Mouse (Mus musculus): ENCODE results near the gene Gm12184. TPM values are rescaled to one million over a fixed set of nuclear protein-coding genes. Genes with fewer than 3 reads are reported as not detected.
"Not testable (repeated sequence)": the region's sequence is repeated elsewhere in the genome, so short reads cannot be mapped to it uniquely, and the experiment has no call there.

Gm12184 gene
- polyA plus RNA-seq, 1 experiment: 7.9 TPM

GRCm38 (mm10) chr11:48851270-48851995 lies 25.0 kb upstream of the Gm12184 start:
- 62% methylated on average over 4 of the region's 4 CpGs for WGBS
- DNase-seq (ENCODE audit: low read depth, low spot score): no peak

GRCm38 (mm10) chr11:48850240-48850639 lies 23.8 kb upstream of the Gm12184 start:
- 16% methylated on average over 2 of the region's 2 CpGs for WGBS

GRCm38 (mm10) chr11:48846881-48847280 lies 20.4 kb upstream of the Gm12184 start:
- WGBS: 84% methylated on average over 5 of the region's 5 CpGs
- DNase-seq (ENCODE audit: low read depth, low spot score): no peak

More at GRCm38 (mm10) chr11:48850240-48850639, 23.8 kb upstream of the Gm12184 start:
- DNase-seq (ENCODE audit: low read depth, low spot score): no peak

GRCm38 (mm10) chr11:48846362-48846761 lies 19.9 kb upstream of the Gm12184 start:
- WGBS: 80% methylated on average over 2 of the region's 2 CpGs
- DNase-seq (ENCODE audit: low read depth, low spot score): not testable (repeated sequence)

- WGBS: 20% methylated on average over 13 of the region's 13 CpGs
- DNase-seq (ENCODE audit: low read depth, low spot score): no peak
These were observed 18.9 kb upstream of the Gm12184 start for GRCm38 (mm10) chr11:48845244-48845815.

GRCm38 (mm10) chr11:48844309-48844708 lies 17.9 kb upstream of the Gm12184 start:
- WGBS: 64% methylated on average over 6 of the region's 6 CpGs
- DNase-seq (ENCODE audit: low read depth, low spot score): no peak

GRCm38 (mm10) chr11:48843202-48843601 lies 16.7 kb upstream of the Gm12184 start:
- no peak for DNase-seq (ENCODE audit: low read depth, low spot score)
- 83% methylated on average over 11 of the region's 11 CpGs for WGBS

- no peak for DNase-seq (ENCODE audit: low read depth, low spot score)
- 77% methylated on average over 4 of the region's 4 CpGs for WGBS
These were observed 15.9 kb upstream of the Gm12184 start for GRCm38 (mm10) chr11:48842378-48842792.

GRCm38 (mm10) chr11:48841213-48841612 lies 14.8 kb upstream of the Gm12184 start:
- no peak for DNase-seq (ENCODE audit: low read depth, low spot score)
- 76% methylated on average over 5 of the region's 5 CpGs for WGBS

GRCm38 (mm10) chr11:48840805-48841204 lies 14.3 kb upstream of the Gm12184 start:
- DNase-seq (ENCODE audit: low read depth, low spot score): no peak

- 85% methylated on average over 10 of the region's 10 CpGs for WGBS
- no peak for DNase-seq (ENCODE audit: low read depth, low spot score)
These were observed 12.6 kb upstream of the Gm12184 start for GRCm38 (mm10) chr11:48838879-48839680.

GRCm38 (mm10) chr11:48838181-48838797 lies 11.8 kb upstream of the Gm12184 start:
- WGBS: 1% methylated on average over 16 of the region's 16 CpGs
- DNase-seq (ENCODE audit: low read depth, low spot score): no peak

- WGBS: 1% methylated on average over 77 of the region's 77 CpGs
- DNase-seq (ENCODE audit: low read depth, low spot score): no peak
These were observed 11.1 kb upstream of the Gm12184 start for GRCm38 (mm10) chr11:48837310-48838180.

GRCm38 (mm10) chr11:48836990-48837309 lies 10.5 kb upstream of the Gm12184 start:
- WGBS: 19% methylated on average over 11 of the region's 11 CpGs
- DNase-seq (ENCODE audit: low read depth, low spot score): no peak

- 79% methylated on average over 6 of the region's 6 CpGs for WGBS
- DNase-seq (ENCODE audit: low read depth, low spot score): no peak
These were observed 9.5 kb upstream of the Gm12184 start for GRCm38 (mm10) chr11:48835923-48836322.

GRCm38 (mm10) chr11:48833731-48834639 lies 7.5 kb upstream of the Gm12184 start:
- under 1% methylated on average over 30 of the region's 30 CpGs for WGBS
- DNase-seq (ENCODE audit: low read depth, low spot score): no peak

GRCm38 (mm10) chr11:48833078-48833730 lies 6.7 kb upstream of the Gm12184 start:
- 31% methylated on average over 9 of the region's 9 CpGs for WGBS
- DNase-seq (ENCODE audit: low read depth, low spot score): no peak

GRCm38 (mm10) chr11:48831273-48831672 lies 4.8 kb upstream of the Gm12184 start:
- no peak for DNase-seq (ENCODE audit: low read depth, low spot score)
- 74% methylated on average over 2 of the region's 2 CpGs for whole genome bisulfite sequencing

Measured in large intestine, adult 2 months (tissue).